Mouse (Mus musculus): ENCODE results near the gene Prkag2.
"Not testable (repeated sequence)": the region's sequence is repeated elsewhere in the genome, so short reads cannot be mapped to it uniquely, and the experiment has no call there.

Gene Prkag2

GRCm38 (mm10) chr5:25086234-25086633, 14.2 kb downstream of the Prkag2 start:
- DNase-seq = peak; percentile 66 to 75

- DNase-seq = no peak
These were observed 15.3 kb downstream of the Prkag2 start for GRCm38 (mm10) chr5:25085170-25085569.

DNA sequence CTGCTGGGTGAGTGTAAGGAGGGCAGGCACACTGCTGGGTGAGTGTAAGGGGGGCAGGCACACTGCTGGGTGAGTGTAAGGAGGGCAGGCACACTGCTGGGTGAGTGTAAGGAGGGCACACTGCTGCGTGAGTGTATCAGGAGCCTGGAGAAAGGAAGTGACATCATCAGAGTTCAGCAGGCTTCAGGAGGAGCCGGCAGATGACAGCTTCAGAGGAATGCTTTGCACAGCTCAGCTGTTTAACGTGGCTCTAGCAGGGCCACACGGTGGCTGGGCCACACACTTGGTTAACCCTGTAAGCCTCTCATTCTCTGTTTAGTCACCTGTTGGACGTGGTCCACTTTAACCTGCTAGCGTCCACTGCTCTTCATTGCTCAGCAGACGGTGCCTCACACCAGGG, 16.6 kb downstream of the Prkag2 start:
- DNase-seq = no peak

DNA sequence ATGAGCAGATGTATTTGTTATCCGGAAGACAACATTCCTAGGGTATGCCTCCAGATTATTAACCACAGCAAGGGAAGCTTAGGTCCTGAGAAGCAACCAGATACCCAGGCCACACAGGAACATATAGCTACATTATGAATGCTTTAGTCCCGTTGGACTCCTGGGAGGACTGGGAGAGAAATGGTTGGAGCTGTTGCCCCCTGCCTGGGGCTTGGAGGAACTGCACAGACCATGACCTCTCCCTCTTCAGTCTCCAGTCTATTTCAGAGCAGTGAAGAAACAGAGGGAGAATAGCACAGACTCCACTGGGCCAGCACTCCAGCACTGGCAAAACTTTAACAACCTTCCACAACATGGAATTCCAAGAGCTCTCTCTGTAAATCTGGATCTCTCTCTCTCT, 17.9 kb downstream of the Prkag2 start:
- DNase-seq = peak in 1 of 2 experiments; percentile 56

GRCm38 (mm10) chr5:25081545-25081944, 18.9 kb downstream of the Prkag2 start:
- DNase-seq = no peak

- DNase-seq = no peak
These were observed 19.4 kb downstream of the Prkag2 start for GRCm38 (mm10) chr5:25080994-25081393.

DNA sequence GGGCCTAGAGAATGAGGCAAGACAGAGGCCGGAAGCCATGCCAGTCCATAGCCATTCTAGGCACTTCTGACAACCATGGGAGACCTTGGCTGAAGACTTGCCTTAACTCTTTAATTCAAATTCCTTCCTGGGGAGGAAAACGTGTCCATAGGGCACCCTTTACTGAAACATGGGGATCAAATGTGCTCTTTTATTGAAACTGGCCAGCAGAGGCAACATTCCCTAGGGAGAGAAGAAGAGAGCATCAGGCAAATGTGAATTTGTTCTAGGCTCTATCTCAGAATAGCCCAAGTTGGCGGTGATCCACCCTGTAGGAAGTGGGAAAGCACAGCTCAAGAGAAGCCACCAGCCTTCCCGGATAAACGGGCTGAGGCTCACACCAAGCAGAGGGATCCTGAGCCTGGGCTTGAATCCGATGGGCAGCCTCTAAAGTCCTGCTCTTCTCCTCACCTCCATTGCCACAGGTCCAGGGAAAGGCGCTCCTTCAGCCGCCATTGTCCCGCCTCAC, 19.9 kb downstream of the Prkag2 start:
- no peak for DNase-seq

- no peak for DNase-seq
These were observed 20.6 kb downstream of the Prkag2 start for GRCm38 (mm10) chr5:25079766-25080265.

DNA sequence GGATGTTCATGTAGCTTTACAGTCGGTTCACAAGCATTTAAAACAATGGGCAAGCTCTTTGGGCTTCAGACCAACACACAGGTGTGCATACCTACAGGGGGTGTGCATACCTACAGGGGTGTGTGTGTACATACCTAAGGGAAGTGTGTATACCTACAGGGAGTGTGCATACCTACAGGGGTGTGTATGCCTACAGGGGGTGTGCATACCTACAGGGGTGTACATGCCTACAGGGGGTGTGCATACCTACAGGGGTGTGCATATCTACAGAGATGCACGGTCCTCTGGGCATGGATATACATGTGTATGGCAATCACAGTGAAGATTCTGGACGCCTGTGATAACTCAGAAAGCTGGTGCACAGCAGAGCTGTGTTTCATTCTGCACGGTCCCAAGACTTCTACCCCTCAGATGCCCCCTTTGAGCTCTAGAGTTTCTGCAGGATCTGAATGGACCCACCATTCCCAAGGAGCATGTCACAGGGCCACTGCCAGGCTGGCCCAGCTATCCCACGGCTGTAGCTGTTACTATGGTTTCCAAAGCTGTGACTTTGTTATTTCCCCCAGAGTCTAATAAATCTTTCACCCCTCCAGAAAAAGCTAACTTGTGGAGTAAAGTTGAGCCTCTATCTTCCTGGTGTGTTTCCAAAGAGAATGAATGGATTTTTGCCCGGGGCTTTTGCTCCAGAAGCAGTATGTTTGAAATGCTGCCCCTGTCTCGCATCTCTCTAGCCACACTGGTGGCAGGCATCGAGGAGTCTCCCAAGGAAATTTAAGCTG, 22.4 kb downstream of the Prkag2 start:
- no peak for DNase-seq

GRCm38 (mm10) chr5:25077258-25077657, 23.2 kb downstream of the Prkag2 start:
- not testable (repeated sequence) for DNase-seq

DNA sequence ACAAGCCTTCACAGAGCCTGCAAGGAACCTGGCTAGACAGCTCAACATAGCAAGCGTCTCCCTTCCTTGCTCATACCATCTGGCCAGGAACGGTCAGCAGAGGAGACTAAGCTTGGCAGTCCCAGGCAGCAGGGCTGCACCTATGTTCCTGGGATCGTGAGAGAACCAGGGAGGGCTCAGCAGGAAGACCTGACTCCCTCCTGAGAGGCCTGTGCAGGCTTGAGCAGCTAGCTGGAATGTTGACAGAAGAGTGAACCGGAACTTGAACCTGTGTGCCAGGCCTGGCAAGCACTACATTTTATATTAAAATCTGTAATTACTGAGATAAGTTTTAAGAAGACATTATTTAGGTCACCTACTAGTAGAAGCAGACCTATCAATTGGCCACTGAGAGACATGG, 24.8 kb downstream of the Prkag2 start:
- DNase-seq = no peak

DNA sequence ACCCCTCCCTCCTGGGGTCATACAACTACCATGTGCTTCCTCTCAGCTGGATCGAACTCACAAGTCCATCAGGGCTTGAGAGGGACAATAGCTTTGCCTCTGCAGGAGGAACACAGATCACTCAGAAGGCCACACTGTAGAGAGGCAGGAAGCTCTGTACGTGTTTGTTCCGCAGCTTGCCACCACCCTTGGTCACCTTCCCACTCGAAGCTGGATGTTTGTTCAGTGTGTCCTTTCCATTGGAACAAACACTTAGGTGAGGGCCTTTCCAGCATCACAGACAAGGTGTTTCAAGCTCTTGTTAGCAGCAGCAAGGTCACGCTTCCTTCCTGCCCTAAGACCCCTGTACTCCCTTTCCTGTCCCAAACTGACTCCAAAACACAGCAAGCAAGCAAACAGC, 30.6 kb downstream of the Prkag2 start:
- no peak for DNase-seq

GRCm38 (mm10) chr5:25067122-25067521, 33.3 kb downstream of the Prkag2 start:
- peak in 1 of 2 experiments; percentile 35 for DNase-seq

GRCm38 (mm10) chr5:25064270-25065232, 35.9 kb downstream of the Prkag2 start:
- no peak for DNase-seq

DNA sequence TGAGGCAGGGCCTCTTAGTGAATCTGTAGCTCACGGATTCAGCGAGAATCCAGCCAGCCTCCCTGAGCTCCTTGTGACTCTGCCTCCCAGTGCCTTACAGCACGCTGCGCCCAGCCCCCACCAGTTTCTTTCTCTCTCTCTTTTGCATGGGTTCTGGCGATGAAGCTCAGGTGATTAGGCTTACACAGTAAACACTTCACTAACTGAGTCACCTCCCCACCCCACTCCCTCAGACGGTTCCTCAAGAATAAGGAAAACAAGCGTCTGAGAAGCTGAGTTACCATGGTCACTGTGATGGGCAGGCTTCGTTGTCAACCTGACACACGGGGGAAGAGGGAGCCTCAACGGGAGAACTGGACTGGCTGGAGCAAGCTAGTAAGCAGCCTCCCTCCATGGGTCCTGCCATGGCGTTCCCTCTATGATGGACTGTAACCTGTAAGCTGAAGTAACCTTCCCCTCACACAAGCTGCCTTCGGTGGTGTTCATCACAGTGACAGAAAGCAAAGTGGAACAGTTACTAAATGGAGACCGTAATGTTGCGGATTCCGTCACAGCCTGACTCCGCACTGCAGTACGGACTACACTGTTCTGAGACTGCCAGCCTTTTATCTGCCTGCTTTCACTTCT, 37.8 kb downstream of the Prkag2 start:
- no peak for DNase-seq

- peak; percentile 59 to 64 for DNase-seq
These were observed 41.3 kb downstream of the Prkag2 start for GRCm38 (mm10) chr5:25058853-25059741.

- peak in 1 of 2 experiments; percentile 29 for DNase-seq
These were observed 42.0 kb downstream of the Prkag2 start for GRCm38 (mm10) chr5:25058417-25058816.

DNA sequence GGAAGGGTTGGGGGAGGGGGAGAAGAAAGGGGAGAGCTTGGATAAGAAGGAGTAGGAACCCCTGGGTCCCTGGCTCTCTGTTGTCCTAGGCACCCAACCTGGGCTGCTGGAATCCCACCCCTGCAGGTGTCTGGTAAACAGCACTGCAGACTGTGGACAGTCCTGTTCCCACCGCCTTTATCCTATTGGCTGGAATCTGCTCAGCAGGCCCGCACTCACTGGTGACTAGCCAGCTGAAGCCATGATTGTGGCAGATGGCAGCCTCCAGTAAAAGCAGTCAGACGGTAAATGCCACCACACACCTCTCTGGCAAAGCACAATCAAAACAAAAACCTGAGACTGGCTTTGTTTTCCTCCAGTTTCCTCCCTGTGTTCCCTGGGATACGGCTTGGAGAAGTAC, 45.2 kb downstream of the Prkag2 start:
- DNase-seq = peak; percentile 90

GRCm38 (mm10) chr5:25053971-25054658, 46.3 kb downstream of the Prkag2 start:
- peak; percentile 51 to 53 for DNase-seq

GRCm38 (mm10) chr5:25050827-25051226, 49.6 kb downstream of the Prkag2 start:
- no peak for DNase-seq

- DNase-seq = no peak
These were observed 52.8 kb downstream of the Prkag2 start for GRCm38 (mm10) chr5:25047670-25048069.

Measured in cerebellum, postnatal 36 days (tissue).